Mouse (Mus musculus): ENCODE data around the gene Cyp2d10. TPM values are rescaled to one million over a fixed set of nuclear protein-coding genes. Genes with fewer than 3 reads are reported as not detected.
A peak's percentile ranks its signal among the peaks of the same experiment; 100 is the strongest.

The Cyp2d10 gene
- total RNA-seq, 1 experiment, result not detected

DNA sequence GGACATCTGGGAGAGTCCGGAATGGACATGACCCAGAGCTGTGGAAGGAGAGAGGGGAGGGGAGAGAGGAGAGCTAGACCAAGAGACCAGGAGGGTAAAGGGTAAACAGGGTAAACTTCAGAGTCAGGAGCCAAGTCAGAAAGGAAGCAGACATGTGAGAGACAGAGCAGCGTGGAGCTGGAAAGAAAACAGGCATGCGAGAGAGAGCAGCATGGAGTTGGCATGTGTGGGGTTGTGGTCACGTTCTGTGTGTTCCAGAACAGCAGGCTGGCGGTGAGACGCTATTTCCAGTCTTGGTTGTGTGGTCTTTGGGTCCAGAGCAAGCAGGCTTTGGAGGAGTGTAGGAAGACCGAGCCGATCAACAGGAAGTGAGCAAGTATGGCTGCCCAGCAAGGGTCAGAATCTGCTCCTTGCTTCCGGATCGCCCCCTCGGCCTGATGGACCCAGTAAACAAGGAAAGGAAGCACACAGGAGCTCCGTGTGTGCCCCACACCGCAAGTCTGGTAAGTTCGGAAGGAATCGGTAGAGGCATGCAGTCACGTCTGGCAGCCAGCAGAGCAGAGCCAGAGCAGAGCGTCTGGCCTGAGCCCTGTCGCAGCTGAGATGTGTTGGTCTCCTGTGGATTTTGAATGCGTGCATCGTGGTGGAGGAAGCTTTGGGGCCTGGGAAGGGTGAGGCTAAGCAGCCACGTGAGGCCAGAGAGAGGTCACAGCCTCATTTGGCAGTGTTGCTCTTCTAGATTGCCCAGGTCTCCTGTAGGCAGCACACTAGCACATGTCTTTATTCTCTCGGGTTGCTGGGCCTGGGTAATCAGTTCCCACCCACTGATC lies 48.3 kb downstream of the Cyp2d10 start:
- no peak for DNase-seq (ENCODE audit: low read depth, low spot score)
- no peaks in the 10 kb centered on the region for H3K9me3 ChIP-seq (ENCODE audit: control insufficient read depth, insufficient read depth, low read depth, low read length)
- TF ChIP-seq MAFK (IDR thresholded peaks at IDR 0.05; ENCODE audit: insufficient read depth, low read depth, low read length) (no peak), HCFC1 (IDR thresholded peaks at IDR 0.05; ENCODE audit: borderline replicate concordance, insufficient read depth, low read length) (no peak), CHD2 (IDR thresholded peaks at IDR 0.05; ENCODE audit: low read depth, low read length) (no peak), ZNF384 (IDR thresholded peaks at IDR 0.05; ENCODE audit: low read depth, low read length) (no peak), ZC3H11A (IDR thresholded peaks at IDR 0.05; ENCODE audit: borderline replicate concordance, low read depth, low read length) (no peak)
- H3K9ac ChIP-seq (ENCODE audit: insufficient read depth, low read depth, low read length, poor library complexity, severe bottlenecking), result no peak overlapping the region
- peaks cover 2 to 7% of the 10 kb centered on the region in 2 experiments; a peak in 1 of 4 replicates for H3K4me1 ChIP-seq (ENCODE audit: control insufficient read depth in 2 of 2, insufficient read depth in 2 of 2, low read length in 2 of 2, poor library complexity in 1 of 2)
- H3K36me3 ChIP-seq (ENCODE audit: control insufficient read depth, insufficient read depth, low read length, poor library complexity, severe bottlenecking), result peaks cover 2% of the 10 kb centered on the region; the same call in 1 of the 2 replicates
- H3K4me3 ChIP-seq (ENCODE audit: insufficient read depth in 1 of 2, low read depth in 1 of 2, low read length in 2 of 2, poor library complexity in 1 of 2, severe bottlenecking in 1 of 2), result peak overlapping the region in 1 of 2 experiments; percentile 38; a peak in 1 of 4 replicates
- no peak overlapping the region; the same call in 1 of the 2 replicates for H3K27ac ChIP-seq (ENCODE audit: insufficient read depth, low read depth, low read length, poor library complexity, severe bottlenecking)
- in situ Hi-C loops (cut with MboI; ENCODE audit: low sequenced_read_pairs in 2 of 2, unreplicated experiment in 2 of 2), result loop anchor here in 1 of 2 experiments (10.0 kb wide), 1 partner anchor 686 kb away; no protein-coding TSS in a partner anchor

DNA sequence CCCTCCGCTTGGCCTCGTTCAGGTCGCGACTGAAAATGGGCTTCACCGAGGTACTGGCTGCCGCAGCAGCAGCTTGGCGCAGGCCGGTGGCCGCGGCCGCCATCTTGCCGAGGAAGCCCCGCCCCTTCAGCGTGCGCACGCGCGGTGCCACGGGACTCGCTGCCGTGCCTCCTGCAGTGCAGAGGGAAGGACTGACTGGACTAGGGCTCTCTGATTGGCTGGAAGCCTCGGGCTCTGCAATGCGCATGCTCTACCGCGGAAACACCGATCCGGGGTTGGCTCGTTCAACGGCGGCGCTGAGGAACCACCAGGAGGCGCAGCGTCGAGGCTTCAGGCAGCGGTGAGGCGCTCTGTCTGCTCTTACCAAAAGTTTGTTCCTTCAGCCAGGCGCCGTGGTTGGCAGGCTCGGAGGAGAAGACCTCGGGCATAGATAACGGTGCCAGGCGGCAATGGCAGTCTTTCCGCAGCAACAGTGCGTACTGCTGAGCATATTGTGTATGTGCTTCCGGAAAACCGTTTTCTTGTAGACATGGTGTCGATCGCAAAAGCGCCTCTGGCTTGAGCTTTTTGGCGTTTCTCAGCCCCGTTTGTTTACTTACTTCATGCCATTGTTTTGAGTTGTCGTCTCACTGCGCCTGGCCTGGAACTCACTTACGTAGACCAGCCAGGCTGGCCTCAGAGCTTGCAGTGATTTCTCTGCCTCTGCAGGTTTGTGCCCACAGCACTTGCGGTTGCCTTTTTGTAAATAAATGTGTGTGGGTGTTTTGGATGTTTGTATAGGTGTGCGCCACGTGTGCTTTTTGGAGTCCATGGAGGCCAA lies 52.7 kb downstream of the Cyp2d10 start, which contains the start of gene Ndufa6:
Ndufa6 (minus strand) TSS at position 197 of the 820 bp plus-strand sequence.
- Histone ChIP-seq H3K9me3 (ENCODE audit: control insufficient read depth, insufficient read depth, low read depth, low read length) (no peaks in the 10 kb centered on the region), H3K4me3 (ENCODE audit: insufficient read depth in 1 of 2, low read depth in 1 of 2, low read length in 2 of 2, poor library complexity in 1 of 2, severe bottlenecking in 1 of 2) (peak within 1 kb of the TSS; percentile 86 to 90), H3K36me3 (ENCODE audit: control insufficient read depth, insufficient read depth, low read length, poor library complexity, severe bottlenecking) (peaks cover 11% of the 10 kb centered on the region), H3K27ac (ENCODE audit: insufficient read depth, low read depth, low read length, poor library complexity, severe bottlenecking) (peak within 1 kb of the TSS; percentile 65), H3K4me1 (ENCODE audit: control insufficient read depth in 2 of 2, insufficient read depth in 2 of 2, low read length in 2 of 2, poor library complexity in 1 of 2) (peaks cover 0 to 8% of the 10 kb centered on the region in 2 experiments; a peak in 1 of 4 replicates), H3K9ac (ENCODE audit: insufficient read depth, low read depth, low read length, poor library complexity, severe bottlenecking) (peak within 1 kb of the TSS; percentile 96)
- in situ Hi-C loops (cut with MboI; ENCODE audit: low sequenced_read_pairs in 2 of 2, unreplicated experiment in 2 of 2), result loop anchor here in 1 of 2 experiments (10.0 kb wide), 1 partner anchor 690 kb away; no protein-coding TSS in a partner anchor
- TF ChIP-seq HCFC1 (IDR thresholded peaks at IDR 0.05; ENCODE audit: borderline replicate concordance, insufficient read depth, low read length) (no peak), CHD2 (IDR thresholded peaks at IDR 0.05; ENCODE audit: low read depth, low read length) (no peak), MAFK (IDR thresholded peaks at IDR 0.05; ENCODE audit: insufficient read depth, low read depth, low read length) (no peak), ZNF384 (IDR thresholded peaks at IDR 0.05; ENCODE audit: low read depth, low read length) (no peak), ZC3H11A (IDR thresholded peaks at IDR 0.05; ENCODE audit: borderline replicate concordance, low read depth, low read length) (peak; percentile 40; the same call in 1 of the 2 replicates)
- DNase-seq (ENCODE audit: low read depth, low spot score), result peak; percentile 95

- peak overlapping the region; percentile 96 for H3K9ac ChIP-seq (ENCODE audit: insufficient read depth, low read depth, low read length, poor library complexity, severe bottlenecking)
- in situ Hi-C loops (cut with MboI; ENCODE audit: low sequenced_read_pairs in 2 of 2, unreplicated experiment in 2 of 2), result loop anchor here in 1 of 2 experiments (10.0 kb wide), 1 partner anchor 691 kb away; no protein-coding TSS in a partner anchor
- peaks cover 15% of the 10 kb centered on the region for H3K36me3 ChIP-seq (ENCODE audit: control insufficient read depth, insufficient read depth, low read length, poor library complexity, severe bottlenecking)
- peaks cover 0 to 9% of the 10 kb centered on the region in 2 experiments; a peak in 1 of 4 replicates for H3K4me1 ChIP-seq (ENCODE audit: control insufficient read depth in 2 of 2, insufficient read depth in 2 of 2, low read length in 2 of 2, poor library complexity in 1 of 2)
- peak overlapping the region; percentile 86 to 90 for H3K4me3 ChIP-seq (ENCODE audit: insufficient read depth in 1 of 2, low read depth in 1 of 2, low read length in 2 of 2, poor library complexity in 1 of 2, severe bottlenecking in 1 of 2)
- H3K9me3 ChIP-seq (ENCODE audit: control insufficient read depth, insufficient read depth, low read depth, low read length), result no peaks in the 10 kb centered on the region
- H3K27ac ChIP-seq (ENCODE audit: insufficient read depth, low read depth, low read length, poor library complexity, severe bottlenecking), result peak overlapping the region; percentile 47; the same call in 1 of the 2 replicates
- TF ChIP-seq MAFK (IDR thresholded peaks at IDR 0.05; ENCODE audit: insufficient read depth, low read depth, low read length) (no peak), HCFC1 (IDR thresholded peaks at IDR 0.05; ENCODE audit: borderline replicate concordance, insufficient read depth, low read length) (no peak)
- no peak for DNase-seq (ENCODE audit: low read depth, low spot score)
Observed at GRCm38 (mm10) chr15:82353745-82354113, 53.3 kb downstream of the Cyp2d10 start.

DNA sequence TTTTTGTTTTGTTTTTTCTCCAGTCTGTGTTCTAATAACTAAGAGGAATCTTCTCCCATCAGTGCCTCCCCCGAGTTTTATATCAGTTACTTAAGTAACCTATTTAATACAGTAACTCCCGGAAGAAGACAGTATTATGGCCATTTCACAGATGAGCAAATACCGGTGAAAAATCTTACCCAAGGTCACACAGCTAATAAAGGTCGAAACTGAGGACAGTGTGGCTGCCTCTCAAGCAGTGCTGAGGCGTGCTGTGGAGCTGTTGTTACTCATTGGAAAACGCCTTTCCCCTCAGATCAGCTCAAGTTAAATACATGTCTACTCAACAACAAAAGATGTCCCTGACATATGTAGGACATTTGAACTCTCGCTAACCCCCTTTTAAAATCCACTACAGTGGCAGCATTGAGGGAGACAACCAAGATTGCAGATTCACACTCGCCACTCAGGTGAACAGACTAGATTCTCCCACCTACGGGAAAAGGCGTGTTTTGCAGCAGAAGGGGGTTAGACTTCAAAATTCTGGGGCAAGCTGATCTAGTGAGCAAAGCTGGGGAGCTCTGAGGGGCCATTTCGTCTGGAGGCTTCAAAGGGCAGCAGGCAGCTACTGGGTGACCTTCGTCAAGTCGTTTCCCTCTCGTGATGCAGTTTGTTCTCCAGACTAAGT lies 53.8 kb downstream of the Cyp2d10 start:
- peaks cover 0 to 5% of the 10 kb centered on the region in 2 experiments; a peak in 1 of 4 replicates for H3K4me1 ChIP-seq (ENCODE audit: control insufficient read depth in 2 of 2, insufficient read depth in 2 of 2, low read length in 2 of 2, poor library complexity in 1 of 2)
- H3K27ac ChIP-seq (ENCODE audit: insufficient read depth, low read depth, low read length, poor library complexity, severe bottlenecking), result no peak overlapping the region
- H3K4me3 ChIP-seq (ENCODE audit: insufficient read depth in 1 of 2, low read depth in 1 of 2, low read length in 2 of 2, poor library complexity in 1 of 2, severe bottlenecking in 1 of 2), result peak overlapping the region; percentile 86 to 90
- peaks cover 20% of the 10 kb centered on the region for H3K36me3 ChIP-seq (ENCODE audit: control insufficient read depth, insufficient read depth, low read length, poor library complexity, severe bottlenecking)
- H3K9me3 ChIP-seq (ENCODE audit: control insufficient read depth, insufficient read depth, low read depth, low read length), result no peaks in the 10 kb centered on the region
- TF ChIP-seq CHD2 (IDR thresholded peaks at IDR 0.05; ENCODE audit: low read depth, low read length) (no peak), HCFC1 (IDR thresholded peaks at IDR 0.05; ENCODE audit: borderline replicate concordance, insufficient read depth, low read length) (no peak), ZNF384 (IDR thresholded peaks at IDR 0.05; ENCODE audit: low read depth, low read length) (no peak), ZC3H11A (IDR thresholded peaks at IDR 0.05; ENCODE audit: borderline replicate concordance, low read depth, low read length) (no peak), MAFK (IDR thresholded peaks at IDR 0.05; ENCODE audit: insufficient read depth, low read depth, low read length) (no peak)
- in situ Hi-C loops (cut with MboI; ENCODE audit: low sequenced_read_pairs in 2 of 2, unreplicated experiment in 2 of 2), result loop anchor here in 1 of 2 experiments (10.0 kb wide), 1 partner anchor 692 kb away; no protein-coding TSS in a partner anchor
- peak overlapping the region; percentile 96 for H3K9ac ChIP-seq (ENCODE audit: insufficient read depth, low read depth, low read length, poor library complexity, severe bottlenecking)
- no peak for DNase-seq (ENCODE audit: low read depth, low spot score)

Other genes with a start within 250 kb of the Cyp2d10 start
- 4.1 and 4.3 TPM in 2 replicates for gene Shisa8, start 194.4 kb downstream of the Cyp2d10 start, total RNA-seq (2012; rRNA removed)
- 1.7 and 2.3 TPM in 2 replicates for gene Tnfrsf13c, start 182.8 kb downstream of the Cyp2d10 start, total RNA-seq (2012; rRNA removed)
- gene Cenpm, start 162.4 kb downstream of the Cyp2d10 start, total RNA-seq (2012; rRNA removed), result 58.2 and 80.0 TPM in 2 replicates
- 1.0 and 1.2 TPM in 2 replicates for gene 1500009C09Rik, start 154.8 kb downstream of the Cyp2d10 start, total RNA-seq (2012; rRNA removed)
- gene Sept3, start 132.3 kb downstream of the Cyp2d10 start, total RNA-seq (2012; rRNA removed), result 5.9 and 8.2 TPM in 2 replicates
- gene Wbp2nl, start 108.2 kb downstream of the Cyp2d10 start, total RNA-seq (2012; rRNA removed), result 2.0 and 2.1 TPM in 2 replicates
- 17.6 and 35.3 TPM in 2 replicates for gene Naga, start 68.3 kb downstream of the Cyp2d10 start, total RNA-seq (2012; rRNA removed)
- 0.85 and 0.95 TPM in 2 replicates for gene Pheta2, start 68.3 kb downstream of the Cyp2d10 start, total RNA-seq (2012; rRNA removed)
- 172 and 222 TPM in 2 replicates for gene Smdt1, start 68.2 kb downstream of the Cyp2d10 start, total RNA-seq (2012; rRNA removed)
- gene Ndufa6, start 52.9 kb downstream of the Cyp2d10 start, total RNA-seq (2012; rRNA removed), result 256 and 306 TPM in 2 replicates
- gene Cyp2d22, start 26.9 kb downstream of the Cyp2d10 start, total RNA-seq (2012; rRNA removed), result 0.94 and 2.3 TPM in 2 replicates
- gene Cyp2d11, start 13.2 kb downstream of the Cyp2d10 start, total RNA-seq (2012; rRNA removed), result not detected in 2 replicates
- not detected in 2 replicates for gene Cyp2d9, start 26.2 kb upstream of the Cyp2d10 start, total RNA-seq (2012; rRNA removed)
- not detected in 2 replicates for gene Cyp2d12, start 147.9 kb upstream of the Cyp2d10 start, total RNA-seq (2012; rRNA removed)
- not detected in 2 replicates for gene Cyp2d34, start 213.8 kb upstream of the Cyp2d10 start, total RNA-seq (2012; rRNA removed)

Data from ES-E14 (cell line).